Mouse (Mus musculus) induced T-regulatory cell, adult 2 months (primary cell): ENCODE results near the gene AW209491.

Source experiments
- DNase-seq: peaks from one replicate; pipeline ENCODE4 v3.0.0-alpha.2; 2012; ENCODE audit warnings: low read depth

AW209491 gene

DNA sequence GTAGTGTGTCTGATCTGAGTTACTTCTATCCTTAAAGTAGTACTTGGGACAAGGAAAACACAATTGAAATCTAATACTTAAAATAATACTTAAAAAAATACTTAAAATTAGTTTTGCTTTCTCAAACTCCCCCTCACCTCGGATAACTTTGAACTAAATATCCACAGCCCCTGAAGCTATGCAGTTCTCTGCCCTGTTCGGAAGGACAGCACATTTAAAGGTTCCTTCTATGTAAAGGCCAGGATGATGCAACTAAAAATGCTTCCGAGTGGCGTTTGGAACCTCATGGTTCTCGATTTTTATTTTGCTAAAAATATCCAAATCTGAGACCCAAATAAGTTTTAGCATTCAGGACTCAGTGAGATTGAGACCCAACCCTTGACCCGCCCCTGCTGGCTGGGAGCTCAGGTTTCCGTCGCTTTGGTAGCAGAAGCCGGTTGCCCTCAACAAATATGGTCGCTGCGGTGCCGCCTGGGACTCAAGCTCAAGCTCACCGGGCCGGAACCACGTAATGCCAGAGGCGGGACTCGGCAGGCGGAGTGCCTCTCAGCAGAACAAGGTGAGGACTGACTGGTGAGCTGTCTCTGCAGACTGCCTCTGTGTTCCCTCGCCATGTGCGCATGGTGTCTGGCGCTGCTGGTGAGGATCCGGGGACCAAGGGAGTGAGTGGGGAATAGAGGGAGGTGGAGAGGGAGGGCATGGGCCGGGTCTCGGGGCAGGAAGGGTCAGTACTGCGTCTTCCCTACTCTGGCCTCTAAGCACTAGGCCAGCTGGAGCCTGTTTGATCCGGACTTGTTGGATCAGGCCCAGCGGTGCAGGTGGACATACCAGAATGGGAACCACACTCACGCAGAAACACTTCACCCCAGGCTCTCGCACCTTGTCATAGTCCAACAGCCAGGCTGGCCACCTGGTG lies at the start of gene AW209491:
Gene AW209491 (plus strand): TSS at position 429 of the 916 bp plus-strand sequence.
- DNase-seq, result peak; percentile 95

DNA sequence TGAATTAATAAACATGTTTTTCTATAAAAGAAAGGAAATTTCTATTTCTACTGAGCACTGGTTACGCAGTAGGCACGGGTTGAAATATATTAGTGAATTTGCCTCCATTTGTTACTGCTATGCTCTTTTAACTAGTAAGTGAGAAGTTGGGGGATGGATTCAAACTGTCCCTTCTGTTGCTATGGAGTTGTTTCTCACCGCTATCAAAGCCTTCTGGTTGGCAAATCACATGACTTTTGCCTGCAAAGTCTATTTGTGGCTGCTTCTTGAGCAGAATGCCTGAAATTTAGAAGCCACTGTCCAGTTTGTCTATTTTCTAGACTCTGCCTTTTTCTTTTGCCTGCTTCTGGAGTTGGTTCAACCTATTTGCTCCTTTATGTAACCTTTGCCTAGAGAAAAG lies 49.6 kb upstream of the AW209491 start:
- DNase-seq, result no peak

DNA sequence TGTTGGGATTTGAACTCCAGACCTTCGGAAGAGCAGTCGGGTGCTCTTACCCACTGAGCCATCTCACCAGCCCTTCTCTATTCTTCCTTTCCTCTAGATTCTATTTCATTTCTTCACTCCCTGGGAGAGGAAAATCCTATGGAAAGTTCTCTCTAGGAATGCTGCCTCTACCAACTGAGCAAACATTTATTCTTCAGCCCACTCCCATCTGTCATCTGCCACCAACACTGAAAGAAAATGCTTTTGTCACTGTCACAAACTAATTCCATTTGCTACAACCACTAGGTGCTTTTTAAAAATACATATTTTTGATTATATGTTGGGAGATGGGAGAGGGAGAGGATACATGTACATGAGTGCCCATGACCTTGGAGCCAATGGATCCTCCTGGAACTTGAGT lies 27.2 kb upstream of the AW209491 start:
- DNase-seq, result no peak

DNA sequence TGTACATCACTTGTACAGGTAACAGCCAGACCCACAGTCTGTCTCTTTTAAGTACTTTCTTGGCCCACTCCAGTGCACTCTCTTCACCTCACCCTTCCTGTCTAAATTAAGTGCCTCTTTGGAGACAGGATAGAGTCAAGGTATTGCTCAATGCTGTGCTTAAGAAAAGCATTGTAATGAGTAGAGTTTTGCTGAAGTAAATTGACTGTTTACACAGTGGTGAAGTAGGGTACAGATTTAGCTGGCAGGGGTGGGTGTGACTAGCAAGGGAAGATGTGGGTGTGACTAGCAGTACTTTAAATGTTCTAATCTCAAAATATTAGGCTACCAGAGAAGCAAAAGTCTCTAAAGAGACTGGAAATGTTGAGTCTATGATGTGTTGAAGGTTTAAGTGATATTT lies 22.3 kb upstream of the AW209491 start:
- DNase-seq, result no peak

- DNase-seq, result no peak
These were observed 17.5 kb upstream of the AW209491 start for GRCm38 (mm10) chr13:14612463-14612862.

GRCm38 (mm10) chr13:14612926-14613529 lies 16.9 kb upstream of the AW209491 start, which contains the start of the genes Mrpl32 and Psma2:
Gene Mrpl32 (minus strand): TSS chr13:14613165.
Gene Psma2 (plus strand): TSS chr13:14613240.
- DNase-seq, result peak; percentile 99

GRCm38 (mm10) chr13:14613553-14613952 lies 16.4 kb upstream of the AW209491 start:
- peak; percentile 82 for DNase-seq

DNA sequence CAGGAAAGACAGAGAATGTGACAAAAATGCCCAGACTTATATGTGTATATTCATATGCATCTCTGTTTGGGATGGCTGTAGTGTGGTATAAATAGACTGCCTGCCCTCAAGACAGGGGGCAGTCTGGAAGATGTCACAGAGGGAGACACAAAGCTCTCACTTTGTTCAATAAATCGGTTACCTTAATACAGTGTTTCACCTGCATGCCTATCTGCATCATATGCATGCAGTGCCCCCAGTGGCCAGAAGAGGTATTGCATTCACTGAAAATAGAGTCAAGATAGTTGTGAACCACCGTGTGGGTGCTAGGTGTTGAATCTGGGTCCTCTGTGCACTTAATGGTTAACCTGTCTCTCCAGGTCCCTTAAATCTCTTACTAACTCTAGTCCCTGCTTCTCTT lies 11.2 kb upstream of the AW209491 start:
- DNase-seq, result peak; percentile 88

GRCm38 (mm10) chr13:14639998-14640397 lies 10.0 kb downstream of the AW209491 start:
- DNase-seq, result no peak

DNA sequence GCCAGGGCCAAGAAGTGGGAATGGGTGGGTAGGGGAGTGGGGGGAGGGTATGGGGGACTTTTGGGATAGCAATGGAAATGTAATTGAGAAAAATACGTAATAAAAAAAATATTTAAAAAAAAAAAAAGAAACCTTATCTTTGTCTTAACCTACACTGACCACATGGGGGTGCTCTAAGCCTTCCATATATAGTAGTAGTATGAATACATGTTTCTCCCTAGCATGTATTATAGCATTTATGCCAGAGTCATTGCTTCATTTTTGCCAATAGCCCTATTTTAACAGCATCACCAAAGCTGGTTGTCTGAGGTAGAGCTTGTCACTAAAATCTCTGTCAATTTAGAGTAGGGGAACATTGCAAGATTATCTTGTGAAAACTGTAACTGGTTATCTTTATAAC lies 19.3 kb downstream of the AW209491 start:
- DNase-seq, result peak; percentile 59

DNA sequence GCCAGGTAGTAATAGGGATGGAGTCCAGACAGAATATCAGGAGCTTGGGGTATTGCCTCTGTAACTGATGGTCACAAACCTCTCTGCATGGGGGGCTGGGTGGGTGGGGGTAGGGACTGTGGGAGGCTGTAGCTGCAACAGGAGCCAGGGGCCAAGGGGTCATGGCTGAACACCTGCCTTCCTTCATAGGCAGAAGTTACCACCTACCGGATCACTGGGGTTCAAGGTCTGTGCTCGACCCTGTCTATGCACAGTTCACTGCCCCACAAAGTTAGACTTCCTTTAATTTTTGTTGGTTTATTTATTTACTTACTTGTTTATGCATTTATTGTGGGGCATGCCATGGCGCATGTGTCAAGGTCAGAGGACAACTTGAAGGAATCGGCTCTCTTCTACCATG lies 37.2 kb downstream of the AW209491 start:
- no peak for DNase-seq

DNA sequence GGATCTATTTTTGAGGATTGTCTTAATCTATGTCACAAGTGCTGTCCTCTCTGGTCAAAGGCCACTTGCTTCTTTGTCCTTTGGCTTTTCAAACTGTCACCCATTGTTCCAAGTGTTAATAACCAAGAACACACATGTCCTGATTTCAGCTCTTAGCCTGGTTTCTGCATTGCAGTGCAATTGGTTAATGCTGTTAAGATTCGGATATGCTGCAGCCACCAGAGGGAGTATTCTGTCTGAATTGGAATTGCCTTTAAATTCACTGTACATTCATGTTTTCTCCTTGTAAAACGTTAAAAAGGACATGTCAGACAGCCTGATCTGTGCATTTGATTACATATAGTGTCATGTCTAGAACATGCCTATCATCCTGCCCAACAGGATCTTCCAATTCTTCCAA lies 40.4 kb downstream of the AW209491 start:
- no peak for DNase-seq
